Mouse (Mus musculus) hindbrain, embryonic 13.5 days (tissue): ENCODE results near the gene Fam171a1. TPM values are rescaled to one million over a fixed set of nuclear protein-coding genes. Genes with fewer than 3 reads are reported as not detected.
"Not testable (repeated sequence)": the region's sequence is repeated elsewhere in the genome, so short reads cannot be mapped to it uniquely, and the experiment has no call there.

ENCODE experiments used
- ATAC-seq: fragments of 200-750 bp; cut with Nextera tagmentation; 2 replicates; pipeline ENCODE4 v1.8.0; 2017; ENCODE audit warnings: moderate TSS enrichment; ENCODE audit not compliant: low FRiP score
- H3K27ac ChIP-seq: fragments of 300-500 bp; sonication (generic); 2 replicates; pipeline ENCODE4 v1.5.1; 2015; ENCODE audit warnings: inconsistent platforms, mild to moderate bottlenecking, moderate library complexity
- H3K27me3 ChIP-seq: fragments of 300-500 bp; sonication (generic); 2 replicates; pipeline ENCODE4 v1.6.1; 2015; ENCODE audit warnings: mild to moderate bottlenecking, inconsistent platforms
- H3K36me3 ChIP-seq: fragments of 300-500 bp; sonication (generic); 2 replicates; pipeline ENCODE4 v1.6.1; 2015; ENCODE audit warnings: mild to moderate bottlenecking, inconsistent platforms
- H3K4me1 ChIP-seq: fragments of 300-500 bp; sonication (generic); replicated peaks from 2 replicates; pipeline ENCODE4 v1.6.1; 2015; ENCODE audit warnings: inconsistent platforms
- H3K4me2 ChIP-seq: fragments of 300-500 bp; sonication (generic); 2 replicates; pipeline ENCODE4 v1.6.1; 2015; ENCODE audit warnings: inconsistent platforms, mild to moderate bottlenecking, moderate library complexity
- H3K4me3 ChIP-seq: fragments of 300-500 bp; sonication (generic); 2 replicates; pipeline ENCODE4 v1.5.1; 2015; ENCODE audit warnings: mild to moderate bottlenecking, inconsistent platforms
- H3K9ac ChIP-seq: fragments of 300-500 bp; sonication (generic); 2 replicates; pipeline ENCODE4 v1.6.1; 2015; ENCODE audit warnings: mild to moderate bottlenecking, inconsistent platforms
- H3K9me3 ChIP-seq: fragments of 300-500 bp; sonication (generic); 2 replicates; pipeline ENCODE4 v1.6.1; 2016; ENCODE audit warnings: inconsistent platforms
- WGBS: fragments of 180-500 bp; shearing (Covaris S2); methylation state at CpG from one replicate; pipeline ENCODE4 v1.1.7; 2015; 5-methylcytosine and 5-hydroxymethylcytosine counted together
- polyA plus RNA-seq: library from polyadenylated mRNA; unstranded; fragments of >200 nt; fragmentation: Nextera tagmentation; extraction: Ambion mirVana; gene quantifications from 2 replicates; pipeline ENCODE4 v1.2.1, GENCODE M21; 2015

Fam171a1 gene
- polyA plus RNA-seq, 1 experiment from 2014 or later: 46.7 TPM

DNA sequence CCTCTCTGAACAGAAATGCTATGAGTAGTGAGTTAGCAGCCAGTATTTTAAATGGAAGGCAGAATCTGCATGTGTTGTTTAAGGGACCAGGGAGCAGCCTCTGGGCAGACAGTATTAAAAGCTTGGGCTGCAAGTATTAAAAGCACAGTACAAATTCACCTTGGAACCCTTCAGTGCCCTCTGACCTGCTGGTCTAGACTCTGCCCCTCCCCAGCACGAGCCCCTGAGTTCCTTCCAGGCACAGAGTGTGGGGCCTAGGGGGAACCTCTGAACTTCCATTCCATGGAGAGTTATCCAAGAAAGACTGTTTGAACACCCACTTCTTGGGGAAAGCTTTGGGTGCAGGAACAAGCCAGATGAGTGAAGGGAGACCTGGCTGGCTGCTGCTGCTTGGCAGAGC, 47.6 kb downstream of the Fam171a1 start:
- ATAC-seq: no peak
- Histone ChIP-seq H3K9ac (no peak overlapping the region), H3K4me1 (peaks cover 28% of the 10 kb centered on the region), H3K36me3 (no peaks in the 10 kb centered on the region), H3K27me3 (no peaks in the 10 kb centered on the region), H3K9me3 (no peaks in the 10 kb centered on the region), H3K4me3 (no peak overlapping the region), H3K4me2 (no peak overlapping the region), H3K27ac (no peak overlapping the region)
- WGBS: 68% methylated on average over 1 of the region's 1 CpGs

DNA sequence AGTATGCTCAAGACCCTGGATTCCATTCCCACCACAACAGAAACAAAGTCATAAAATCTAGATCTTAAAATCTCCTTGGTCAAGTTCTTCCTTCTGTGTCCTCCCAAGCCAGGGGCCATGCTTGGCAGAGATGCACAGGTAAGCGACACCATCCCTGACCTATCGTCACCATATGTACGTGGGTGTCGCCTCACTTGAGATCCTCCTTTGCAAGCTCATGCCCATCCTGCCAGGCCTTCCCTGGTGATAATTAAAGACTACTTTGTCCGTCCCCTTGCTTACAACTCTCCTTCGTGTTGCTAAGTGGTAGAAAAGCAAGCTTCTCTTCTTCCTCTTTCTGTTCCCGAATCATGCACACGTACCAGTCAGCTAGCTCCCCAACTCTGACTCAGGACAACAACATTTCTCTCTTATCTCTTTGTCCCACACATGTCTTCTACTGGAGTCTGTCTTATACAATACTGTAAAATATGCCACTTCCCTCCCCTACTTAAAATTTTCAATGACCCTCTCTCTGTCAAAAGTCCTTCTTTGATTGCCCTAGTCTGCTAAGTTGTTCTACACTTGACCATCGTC, 49.6 kb downstream of the Fam171a1 start:
- Histone ChIP-seq H3K4me2 (no peak overlapping the region), H3K9me3 (no peaks in the 10 kb centered on the region), H3K36me3 (no peaks in the 10 kb centered on the region), H3K27ac (no peak overlapping the region), H3K27me3 (no peaks in the 10 kb centered on the region), H3K4me1 (peaks cover 25% of the 10 kb centered on the region), H3K9ac (no peak overlapping the region), H3K4me3 (no peak overlapping the region)
- no peak for ATAC-seq
- WGBS: 97% methylated on average over 9 of the region's 9 CpGs

DNA sequence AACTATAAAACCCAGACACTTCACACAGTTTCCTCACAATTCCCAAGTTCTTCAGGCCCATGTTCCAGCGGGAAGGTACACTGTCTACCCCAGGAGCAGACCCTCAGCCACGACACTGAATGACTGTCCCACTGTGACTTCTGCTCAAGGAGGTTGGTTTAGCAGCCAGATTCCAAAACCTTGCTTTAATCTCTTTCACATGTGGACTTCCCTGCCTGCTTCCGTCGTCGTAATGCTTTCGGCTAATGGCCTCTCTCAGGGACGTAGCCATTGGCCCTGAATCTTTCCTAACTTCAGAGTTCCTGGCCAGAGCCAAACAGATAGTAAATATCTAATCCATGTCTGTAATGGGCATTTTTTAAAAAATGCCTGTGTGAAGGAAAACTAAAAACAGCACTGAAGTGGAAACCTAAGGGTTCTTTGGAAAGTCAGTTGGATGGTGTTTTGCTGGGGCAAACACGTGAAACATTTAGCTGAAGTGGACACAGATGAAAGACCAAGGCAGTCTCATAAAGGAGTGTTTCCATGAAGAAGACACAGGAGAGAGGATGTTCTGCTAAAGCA, 51.1 kb downstream of the Fam171a1 start:
- Histone ChIP-seq H3K27ac (no peak overlapping the region), H3K4me2 (no peak overlapping the region), H3K4me3 (no peak overlapping the region), H3K27me3 (no peaks in the 10 kb centered on the region), H3K9me3 (no peaks in the 10 kb centered on the region), H3K4me1 (peaks cover 30% of the 10 kb centered on the region), H3K9ac (no peak overlapping the region), H3K36me3 (no peaks in the 10 kb centered on the region)
- ATAC-seq: no peak
- 88% methylated on average over 8 of the region's 8 CpGs for WGBS

DNA sequence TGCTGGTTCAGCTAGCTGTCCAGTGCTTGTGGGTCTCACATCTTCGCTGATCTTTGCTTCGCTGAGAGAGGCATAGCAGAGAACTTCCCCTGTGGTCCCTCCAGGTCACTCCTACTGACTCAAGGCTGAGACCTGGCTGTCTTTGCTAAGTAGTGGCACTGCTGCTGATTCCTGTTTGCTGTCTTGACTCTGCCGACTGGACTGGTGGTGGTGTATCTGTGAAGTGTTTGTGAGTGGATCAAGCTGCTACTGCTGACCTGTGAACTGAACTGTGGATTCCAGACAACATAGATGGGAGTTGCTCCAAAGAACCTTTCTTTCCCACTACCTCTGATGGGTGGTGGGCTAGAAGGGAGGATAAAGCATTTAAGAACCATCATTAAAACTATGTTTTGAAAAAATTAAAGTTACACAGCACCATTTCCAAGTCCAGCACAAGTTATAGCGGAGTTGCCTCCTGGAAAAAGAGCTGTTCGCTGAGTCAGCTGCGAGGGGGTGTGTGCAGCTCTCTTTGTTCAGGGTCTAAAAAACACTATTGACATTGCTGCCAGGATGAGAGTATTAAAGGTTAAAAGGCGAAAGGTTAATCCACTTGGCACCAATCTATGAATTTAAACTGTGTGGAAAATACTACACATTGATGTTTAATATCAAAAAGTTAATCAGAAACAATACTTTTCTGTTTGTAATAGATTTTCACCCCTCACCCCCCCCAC, 52.0 kb downstream of the Fam171a1 start:
- Histone ChIP-seq H3K4me2 (no peak overlapping the region), H3K9ac (no peak overlapping the region), H3K36me3 (no peaks in the 10 kb centered on the region), H3K27me3 (no peaks in the 10 kb centered on the region), H3K4me1 (peaks cover 35% of the 10 kb centered on the region), H3K27ac (no peak overlapping the region), H3K4me3 (no peak overlapping the region), H3K9me3 (no peaks in the 10 kb centered on the region)
- WGBS: 86% methylated on average over 7 of the region's 7 CpGs
- no peak for ATAC-seq

DNA sequence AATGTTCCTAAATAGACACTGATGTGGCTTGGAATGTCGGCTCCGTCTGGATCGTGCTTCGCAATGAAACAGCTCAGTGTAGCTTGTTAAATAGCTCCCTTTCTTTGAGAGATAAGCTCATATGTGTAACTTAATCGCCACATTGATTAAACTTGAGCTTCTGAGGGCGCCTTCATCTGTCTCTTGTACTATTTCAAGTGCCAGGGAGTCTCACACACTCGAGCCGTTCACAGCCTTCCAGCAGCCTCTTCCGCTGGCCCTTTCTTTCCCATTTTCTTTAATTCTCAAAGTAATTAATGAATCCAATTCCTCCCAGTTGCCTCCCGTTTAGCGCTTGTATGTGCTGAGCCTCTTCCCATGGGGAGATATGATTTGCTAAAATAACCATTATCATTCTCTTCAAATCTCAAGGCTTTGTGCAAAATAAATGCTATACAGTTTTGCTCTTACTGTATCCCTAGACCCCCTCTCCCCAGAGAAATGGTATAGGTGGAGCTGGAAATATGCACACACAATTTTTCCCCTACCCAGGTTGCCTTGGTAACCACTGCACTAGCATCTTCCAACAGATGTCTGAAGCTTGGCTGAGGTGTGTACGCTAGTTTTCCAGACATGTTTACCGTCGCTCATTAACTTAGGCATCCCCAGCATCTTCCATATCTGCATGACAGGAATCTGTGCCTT, 54.8 kb downstream of the Fam171a1 start:
- Histone ChIP-seq H3K27me3 (no peaks in the 10 kb centered on the region), H3K4me3 (peak overlapping the region; percentile 15; the same call in 1 of the 2 replicates), H3K9ac (no peak overlapping the region; the same call in 1 of the 2 replicates), H3K4me1 (peaks cover 38% of the 10 kb centered on the region), H3K27ac (peak overlapping the region; percentile 84), H3K36me3 (no peaks in the 10 kb centered on the region), H3K9me3 (no peaks in the 10 kb centered on the region), H3K4me2 (peak overlapping the region; percentile 42)
- ATAC-seq: peak; percentile 81
- 62% methylated on average over 14 of the region's 14 CpGs for WGBS

DNA sequence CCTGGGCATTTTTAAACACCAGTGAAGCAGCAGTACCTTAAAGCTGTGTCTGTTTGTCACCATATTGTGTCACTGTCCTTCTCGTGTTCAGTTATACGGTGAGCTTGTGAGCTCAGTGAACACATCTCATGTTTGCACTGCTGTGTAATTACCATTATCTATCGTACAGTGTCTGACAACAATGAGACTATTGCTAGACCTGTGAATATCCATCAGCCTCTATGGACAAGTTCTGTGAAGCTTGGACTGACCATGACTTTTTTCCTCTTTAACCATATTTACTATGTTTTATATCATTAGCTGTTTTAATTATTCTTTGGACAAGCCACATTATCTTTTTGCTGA, 55.4 kb downstream of the Fam171a1 start:
- peak overlapping the region; percentile 42 for H3K4me2 ChIP-seq
- no peaks in the 10 kb centered on the region for H3K9me3 ChIP-seq
- H3K27ac ChIP-seq: peak overlapping the region; percentile 84
- H3K4me1 ChIP-seq: peaks cover 42% of the 10 kb centered on the region
- no peaks in the 10 kb centered on the region for H3K36me3 ChIP-seq
- peak overlapping the region; percentile 15; the same call in 1 of the 2 replicates for H3K4me3 ChIP-seq
- WGBS: 51% methylated on average over 3 of the region's 3 CpGs
- peak; percentile 67 for ATAC-seq
- H3K27me3 ChIP-seq: no peaks in the 10 kb centered on the region
- H3K9ac ChIP-seq: no peak overlapping the region; the same call in 1 of the 2 replicates

DNA sequence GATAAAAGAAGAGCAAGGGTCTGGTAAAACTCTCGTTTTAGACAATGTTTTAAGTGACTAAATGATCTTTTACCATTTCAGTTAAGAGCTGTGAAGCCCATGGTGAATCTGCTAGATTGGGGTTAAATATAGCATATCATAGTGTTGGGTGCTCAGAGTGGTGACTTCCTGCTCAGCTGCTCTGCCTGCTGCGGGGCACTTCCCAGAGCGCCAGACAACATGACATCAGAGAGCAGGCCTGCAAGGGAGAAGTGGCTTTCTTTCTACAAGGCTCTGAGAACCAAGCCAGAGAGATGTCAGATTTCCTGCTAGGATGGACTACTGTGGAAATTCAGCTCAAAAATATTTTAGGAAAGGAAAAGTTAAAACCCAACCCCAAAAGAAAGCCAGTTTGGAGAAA, 57.8 kb downstream of the Fam171a1 start:
- H3K9ac ChIP-seq: no peak overlapping the region
- no peaks in the 10 kb centered on the region for H3K9me3 ChIP-seq
- H3K4me1 ChIP-seq: peaks cover 41% of the 10 kb centered on the region
- H3K4me3 ChIP-seq: no peak overlapping the region
- H3K4me2 ChIP-seq: no peak overlapping the region
- H3K27me3 ChIP-seq: no peaks in the 10 kb centered on the region
- no peak for ATAC-seq
- 73% methylated on average over 3 of the region's 3 CpGs for WGBS
- no peak overlapping the region; the same call in 1 of the 2 replicates for H3K27ac ChIP-seq
- no peaks in the 10 kb centered on the region for H3K36me3 ChIP-seq

DNA sequence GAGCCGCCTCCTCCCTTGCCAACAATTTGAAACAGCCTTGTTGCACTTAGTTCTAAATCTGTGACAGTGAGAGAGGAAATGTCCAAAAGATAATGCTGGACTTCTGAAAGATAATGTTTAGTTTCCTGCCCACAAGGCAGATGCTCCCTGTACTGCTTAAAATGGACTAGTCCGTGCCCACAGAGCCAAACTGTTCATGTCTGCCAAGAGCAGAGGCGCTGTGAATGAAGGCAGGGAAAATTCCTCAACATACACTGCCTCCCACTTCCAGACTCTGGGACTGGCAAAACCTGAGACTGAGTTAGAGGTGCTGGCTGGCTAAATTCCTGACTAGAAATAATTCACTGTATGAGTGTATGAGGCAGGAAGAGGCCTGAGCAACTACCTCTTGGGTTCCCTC, 58.6 kb downstream of the Fam171a1 start:
- Histone ChIP-seq H3K4me2 (no peak overlapping the region), H3K9ac (no peak overlapping the region), H3K4me3 (no peak overlapping the region), H3K27me3 (no peaks in the 10 kb centered on the region), H3K27ac (no peak overlapping the region), H3K4me1 (peaks cover 42% of the 10 kb centered on the region), H3K9me3 (no peaks in the 10 kb centered on the region), H3K36me3 (no peaks in the 10 kb centered on the region)
- WGBS: 82% methylated on average over 3 of the region's 3 CpGs
- no peak for ATAC-seq

DNA sequence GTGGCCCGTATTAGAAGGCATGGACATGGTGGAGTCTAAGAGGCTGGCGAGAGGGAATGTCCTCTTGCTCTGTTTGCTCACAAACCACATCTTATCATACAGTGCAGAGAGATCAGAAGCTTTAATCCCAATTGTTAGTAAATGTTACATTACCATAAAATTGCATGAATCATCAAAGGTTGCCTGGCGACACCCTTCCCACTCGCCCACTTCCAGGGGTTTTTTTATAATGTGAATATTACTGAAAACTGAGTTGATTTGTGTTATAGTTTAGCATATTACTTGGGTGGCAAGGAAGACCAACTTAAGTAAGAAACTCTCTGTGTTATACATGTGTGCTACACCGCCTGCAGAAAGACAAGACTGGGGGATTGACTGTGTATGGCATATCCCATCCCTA, 60.9 kb downstream of the Fam171a1 start:
- no peaks in the 10 kb centered on the region for H3K9me3 ChIP-seq
- peaks cover 14% of the 10 kb centered on the region for H3K36me3 ChIP-seq
- no peak overlapping the region for H3K9ac ChIP-seq
- 94% methylated on average over 5 of the region's 5 CpGs for WGBS
- no peaks in the 10 kb centered on the region for H3K27me3 ChIP-seq
- no peak overlapping the region for H3K4me2 ChIP-seq
- no peak overlapping the region for H3K27ac ChIP-seq
- H3K4me1 ChIP-seq: peaks cover 31% of the 10 kb centered on the region
- ATAC-seq: no peak
- no peak overlapping the region for H3K4me3 ChIP-seq

DNA sequence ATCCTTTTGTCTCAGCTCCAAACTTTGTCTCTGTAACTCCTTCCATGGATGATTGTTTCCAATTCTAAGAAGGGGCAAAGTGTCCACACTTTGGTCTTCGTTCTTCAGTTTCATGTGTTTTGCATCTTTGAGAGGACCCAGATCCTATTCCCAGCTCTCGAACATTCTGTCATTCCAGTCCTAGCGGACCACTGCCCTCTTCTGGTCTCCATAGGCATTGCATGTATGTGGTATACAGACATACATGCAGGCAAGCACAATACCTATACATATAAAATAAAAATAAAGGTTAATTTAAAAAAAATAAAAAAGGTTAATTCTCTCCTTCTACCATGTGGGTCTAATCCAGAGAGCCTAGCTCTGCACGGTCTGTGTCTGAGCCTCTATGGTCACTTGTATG, 62.0 kb downstream of the Fam171a1 start:
- H3K27me3 ChIP-seq, ATAC-seq, H3K9ac ChIP-seq, H3K4me2 ChIP-seq, H3K9me3 ChIP-seq, H3K4me3 ChIP-seq: not testable (repeated sequence)
- WGBS: 92% methylated on average over 4 of the region's 4 CpGs
- Histone ChIP-seq H3K27ac (0 out of 2 replicates have a peak overlapping the region, but pooled peaks have one; percentile 40), H3K36me3 (peaks cover 17% of the 10 kb centered on the region), H3K4me1 (peaks cover 22% of the 10 kb centered on the region)

DNA sequence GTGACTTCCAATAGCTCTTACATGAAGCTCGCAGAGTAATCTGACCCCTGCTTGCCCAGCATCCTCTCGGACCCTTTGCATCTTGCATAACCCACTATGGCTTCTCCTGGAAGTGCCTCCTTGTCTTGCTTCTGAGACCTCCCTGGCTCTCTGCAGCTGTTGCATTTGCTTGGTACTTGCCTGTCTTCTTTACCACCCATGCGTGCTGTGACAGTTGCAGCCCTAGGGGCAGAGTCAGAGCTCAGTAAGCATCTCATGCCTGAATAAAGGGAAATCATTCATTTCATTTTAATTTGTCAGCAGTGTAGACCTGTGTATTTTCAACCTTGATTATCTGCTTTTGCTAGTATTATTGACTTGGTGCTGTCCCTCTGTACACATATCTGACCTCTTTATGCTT, 62.7 kb downstream of the Fam171a1 start:
- Histone ChIP-seq H3K4me2 (no peak overlapping the region), H3K9ac (no peak overlapping the region), H3K4me1 (peaks cover 22% of the 10 kb centered on the region), H3K27me3 (no peaks in the 10 kb centered on the region), H3K4me3 (no peak overlapping the region), H3K9me3 (no peaks in the 10 kb centered on the region), H3K27ac (no peak overlapping the region), H3K36me3 (peaks cover 17% of the 10 kb centered on the region)
- 0 out of 2 replicates have a peak, but pooled peaks have one; percentile 23 for ATAC-seq
- WGBS: 81% methylated on average over 3 of the region's 3 CpGs

DNA sequence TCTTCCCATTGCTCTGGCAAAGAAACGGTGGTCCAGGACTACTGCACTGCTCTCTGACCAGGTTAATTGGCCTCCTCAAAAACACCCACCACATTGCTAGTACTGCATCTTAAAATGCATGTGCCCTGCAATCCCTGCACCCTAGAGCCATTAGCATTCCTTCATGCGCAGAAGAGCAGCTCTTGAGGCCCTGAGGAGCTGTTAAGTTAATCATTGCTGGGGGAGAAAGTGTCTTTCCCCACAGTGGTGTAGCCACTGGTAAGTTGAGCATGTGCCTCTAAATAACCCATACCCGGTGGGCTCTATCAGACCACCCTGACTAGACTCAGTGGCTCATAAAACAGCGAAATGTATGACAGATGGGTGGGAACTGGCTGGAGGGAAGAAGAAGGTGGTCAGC, 66.5 kb downstream of the Fam171a1 start:
- Histone ChIP-seq H3K36me3 (peaks cover 17% of the 10 kb centered on the region), H3K4me1 (peaks cover 20% of the 10 kb centered on the region), H3K9ac (no peak overlapping the region), H3K9me3 (no peaks in the 10 kb centered on the region), H3K27me3 (no peaks in the 10 kb centered on the region), H3K4me3 (no peak overlapping the region), H3K27ac (no peak overlapping the region), H3K4me2 (no peak overlapping the region)
- ATAC-seq: no peak
- WGBS: 75% methylated on average over 4 of the region's 4 CpGs
